Mouse (Mus musculus) adrenal gland (tissue): ENCODE measurements around the gene Tgfb3.

Experiments
- intact Hi-C: fragments of 180-260 bp; cut with DNase I; formaldehyde crosslinking; loops from one replicate; pipeline ENCODE4 v1.15.1; 2025

The Tgfb3 gene

DNA sequence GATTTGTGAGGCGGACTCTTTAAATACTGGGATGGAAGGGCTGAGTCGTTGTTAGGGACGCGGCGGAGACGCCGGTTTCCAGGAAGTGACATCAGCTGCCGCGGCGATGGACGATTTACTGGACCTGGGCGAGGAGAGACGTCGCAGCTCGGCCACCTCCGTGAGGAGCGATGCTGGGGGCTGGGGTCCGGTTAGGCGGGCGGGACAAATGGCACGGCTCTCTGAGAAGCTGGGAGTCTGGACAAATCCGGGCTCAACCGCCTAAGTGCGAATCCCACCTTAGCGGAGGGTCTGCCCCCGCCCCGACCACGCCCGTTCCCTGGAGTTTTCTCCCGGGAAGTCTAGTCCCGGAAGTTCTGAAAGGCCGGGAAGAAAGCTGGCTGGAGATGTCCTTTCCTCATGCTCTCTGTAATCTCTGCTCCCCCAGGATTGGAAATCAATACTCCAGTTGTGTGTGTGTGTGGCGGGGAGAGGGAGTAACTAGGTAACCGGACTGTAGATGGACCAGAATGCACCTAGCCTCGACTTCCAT, 3.7 kb upstream of the Tgfb3 start, which contains the start of gene Ift43:
Gene Ift43 (plus strand): TSS at position 61 of the 532 bp plus-strand sequence.
- intact Hi-C loops = no loop called here

DNA sequence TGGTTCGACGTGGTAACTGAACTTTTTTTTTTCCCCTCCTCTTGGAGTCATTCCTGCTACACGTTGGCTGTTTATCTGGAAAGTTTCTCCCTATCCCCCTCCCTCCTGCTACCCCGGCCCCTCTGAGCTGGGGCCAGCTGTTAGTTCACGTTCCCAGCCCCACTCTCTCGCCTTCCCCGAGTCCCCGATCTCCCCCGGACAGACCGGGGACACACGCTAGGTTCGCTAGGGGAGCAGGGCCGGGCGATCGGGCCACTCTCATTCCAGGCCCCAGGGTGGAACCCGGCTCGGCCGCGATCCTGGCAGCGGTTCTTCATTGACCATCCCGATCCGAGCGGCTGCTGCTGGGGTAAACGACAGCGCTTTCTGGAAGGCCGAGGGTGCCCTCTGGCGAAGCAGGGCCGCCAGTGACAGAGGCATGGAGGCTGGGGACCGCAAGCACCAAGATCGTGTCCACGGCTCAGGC, 394 bp upstream of the Tgfb3 start:
- intact Hi-C loops = no loop called here

DNA sequence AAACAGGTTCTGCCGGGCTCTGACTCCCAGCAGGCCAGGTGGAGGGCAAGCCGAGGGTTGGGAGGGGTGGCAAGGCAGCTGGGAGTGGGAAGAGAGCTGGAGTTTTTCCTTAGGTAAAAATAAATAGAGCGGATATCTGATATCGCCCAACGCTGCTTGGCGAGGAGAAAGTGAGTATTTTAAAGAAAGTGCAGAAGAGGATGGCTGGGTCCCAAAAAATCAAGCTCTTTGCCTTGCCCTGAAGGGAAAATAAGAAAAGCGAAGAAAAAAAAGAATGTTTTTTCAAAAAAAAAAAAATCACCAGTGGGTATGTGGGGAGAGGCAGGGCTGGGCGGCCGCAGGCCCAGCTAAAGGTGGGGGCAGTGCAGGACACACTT, 677 bp downstream of the Tgfb3 start:
- intact Hi-C loops = loop anchor here (1.0 kb wide), 1 partner anchor 54 kb away; no protein-coding TSS in a partner anchor

DNA sequence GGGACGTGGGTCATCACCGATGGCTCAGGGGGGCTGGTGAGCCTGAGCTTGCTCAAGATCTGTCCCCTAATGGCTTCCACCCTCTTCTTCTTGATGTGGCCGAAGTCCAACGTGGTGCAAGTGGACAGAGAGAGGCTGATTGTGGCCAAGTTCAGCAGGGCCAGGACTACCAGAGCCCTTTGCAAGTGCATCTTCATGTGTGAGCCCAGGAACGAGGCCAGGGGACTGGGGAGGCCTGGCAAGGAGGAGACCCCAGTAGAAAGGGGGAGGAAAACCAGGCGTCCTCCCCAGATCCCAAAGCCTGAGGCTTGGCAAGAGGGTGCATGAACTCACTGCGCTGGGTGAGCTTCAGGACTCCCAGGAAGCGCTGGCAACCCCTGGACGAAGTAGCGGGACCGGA, 1.1 kb downstream of the Tgfb3 start:
- intact Hi-C loops = loop anchor here (1.0 kb wide), 1 partner anchor 53 kb away; no protein-coding TSS in a partner anchor

DNA sequence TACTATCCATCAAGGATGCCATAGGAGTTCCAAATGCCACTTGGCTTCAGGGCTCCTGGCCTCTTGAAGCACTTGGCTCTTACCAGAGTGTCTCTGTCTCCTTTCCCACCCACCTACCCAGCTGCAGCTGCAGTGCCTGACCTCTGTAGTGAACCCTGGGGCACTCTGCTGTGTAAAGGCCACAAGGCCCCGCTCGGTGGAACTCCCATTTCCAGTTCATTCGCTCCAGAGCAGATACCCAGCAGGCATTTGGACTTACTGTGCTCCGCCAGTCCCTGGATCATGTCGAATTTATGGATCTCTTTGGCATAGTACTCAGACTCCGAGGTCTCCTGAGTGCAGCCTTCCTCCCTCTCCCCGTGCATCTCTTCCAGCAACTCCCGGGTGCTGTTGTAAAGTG, 1.5 kb downstream of the Tgfb3 start:
- intact Hi-C loops = no loop called here

DNA sequence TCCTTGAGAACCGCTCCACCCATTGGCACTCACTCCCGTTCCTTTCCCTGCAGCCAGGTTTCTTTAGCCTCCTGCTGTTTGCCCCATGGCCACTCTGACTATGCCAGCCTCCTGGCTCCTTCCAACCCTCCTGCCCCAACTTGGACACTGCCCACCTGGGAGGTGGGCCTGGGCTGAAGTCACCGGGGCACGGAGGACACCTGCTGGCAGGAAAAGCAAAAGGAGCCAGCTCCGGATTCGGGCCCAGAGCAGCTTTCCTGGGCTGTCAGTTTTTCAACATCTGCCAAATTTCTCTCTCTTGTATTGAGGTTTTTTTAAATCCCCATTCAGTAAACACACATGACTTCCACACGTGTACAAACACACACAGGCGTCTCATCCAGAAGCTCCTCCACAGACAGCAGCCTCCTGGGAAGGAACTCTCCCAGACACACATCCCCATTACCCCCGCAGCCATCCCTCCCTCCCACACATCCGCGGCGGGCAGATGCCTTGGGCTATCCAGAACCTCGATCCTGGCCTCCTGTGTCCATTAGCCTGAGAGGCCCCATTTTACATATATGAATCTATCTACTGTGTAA, 2.4 kb downstream of the Tgfb3 start:
- intact Hi-C loops = no loop called here

DNA sequence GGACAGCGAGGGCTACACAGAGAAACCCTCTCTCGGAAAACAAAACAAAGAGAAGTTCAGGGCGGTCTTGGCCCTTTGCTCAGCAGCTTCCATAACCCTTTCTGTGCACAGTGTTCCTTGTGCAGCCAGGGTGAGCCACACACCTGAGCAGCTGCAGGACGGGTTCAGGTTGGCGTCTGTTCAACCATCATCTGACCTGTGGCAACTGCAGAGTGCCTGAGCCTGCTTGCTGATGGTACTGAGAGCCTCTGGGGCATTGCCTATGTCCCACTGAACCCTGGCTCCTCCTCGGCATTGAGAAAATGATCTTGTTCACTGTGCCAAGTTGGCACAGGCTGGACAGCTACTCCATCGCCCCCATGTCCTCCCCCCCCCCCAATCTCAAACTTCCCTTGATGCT, 3.5 kb downstream of the Tgfb3 start:
- intact Hi-C loops = no loop called here

DNA sequence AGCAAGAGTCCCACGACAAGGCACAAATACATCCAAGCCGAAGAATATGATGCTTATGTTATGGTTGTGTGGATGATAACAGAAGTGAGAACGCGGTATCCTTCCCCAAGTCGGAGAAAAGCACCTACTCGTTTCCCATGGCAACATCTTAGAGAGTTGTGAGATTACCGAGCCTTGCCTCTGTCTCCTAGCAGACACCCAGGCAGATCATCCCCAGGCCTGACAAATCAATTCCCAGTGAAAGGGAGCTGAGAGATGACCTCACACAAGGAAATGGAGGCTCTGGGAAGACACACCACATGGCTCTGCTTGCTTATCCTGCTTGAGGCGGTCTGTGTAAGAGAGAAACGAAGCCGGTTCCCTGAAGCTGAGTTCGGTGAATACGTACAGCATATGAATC, 4.2 kb downstream of the Tgfb3 start:
- intact Hi-C loops = no loop called here

DNA sequence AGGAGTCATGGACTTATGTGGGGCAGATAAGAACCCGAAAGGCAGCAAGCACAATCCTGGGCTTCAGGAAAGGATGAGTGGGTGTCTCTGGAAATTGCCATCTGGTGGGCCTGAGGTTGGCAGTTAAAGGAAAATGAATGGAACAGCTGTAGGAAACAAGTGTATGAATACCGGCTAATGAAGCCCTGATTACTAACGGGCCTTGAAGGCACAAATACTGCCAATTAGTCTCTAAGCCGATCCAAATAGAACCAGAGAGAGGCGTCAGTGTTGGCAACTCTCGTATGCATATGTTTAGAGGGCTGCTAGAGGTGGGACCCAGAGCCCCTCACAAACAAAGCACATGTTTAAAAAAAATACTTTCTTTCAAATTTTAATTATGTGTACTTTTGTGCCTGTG, 7.4 kb downstream of the Tgfb3 start:
- intact Hi-C loops = no loop called here

DNA sequence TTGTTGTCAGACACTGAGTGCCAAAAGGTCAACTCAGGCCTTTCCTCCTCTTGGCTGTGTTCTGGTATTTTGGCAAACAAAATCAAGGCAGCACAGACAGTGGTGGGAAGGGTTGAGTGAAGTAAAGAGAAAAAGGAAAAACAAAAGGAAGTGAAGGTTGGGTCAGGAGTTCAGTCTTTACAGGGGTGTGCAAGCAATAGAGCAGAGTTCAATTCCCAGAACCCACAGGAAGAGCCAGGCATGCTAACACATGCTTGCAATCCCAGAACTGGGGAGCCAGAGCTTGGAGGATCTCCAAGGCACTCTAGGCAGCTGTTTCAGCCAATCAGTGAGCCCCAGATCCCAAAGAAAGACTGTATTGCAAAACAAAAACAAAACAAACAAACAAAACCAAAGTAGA, 14.0 kb downstream of the Tgfb3 start:
- intact Hi-C loops = no loop called here

DNA sequence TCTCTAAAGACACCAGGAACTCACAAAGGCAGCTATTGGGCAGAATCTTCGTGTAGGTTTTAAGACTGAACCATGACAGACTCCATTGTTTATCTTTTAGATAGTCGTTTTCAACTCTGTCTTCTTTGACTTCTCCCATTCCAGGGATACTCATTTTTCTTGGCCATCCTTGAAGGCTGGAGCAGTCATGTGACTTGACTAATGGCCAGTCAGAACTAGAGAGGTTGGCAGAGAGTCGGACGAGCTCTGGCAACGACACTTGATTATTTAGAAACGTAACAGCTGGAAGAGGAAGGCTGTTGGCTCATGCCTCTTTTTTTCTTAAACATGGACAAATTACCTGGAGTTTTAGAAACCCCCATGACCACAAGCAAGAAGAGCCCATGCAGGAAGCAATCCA, 19.5 kb downstream of the Tgfb3 start:
- intact Hi-C loops = no loop called here

DNA sequence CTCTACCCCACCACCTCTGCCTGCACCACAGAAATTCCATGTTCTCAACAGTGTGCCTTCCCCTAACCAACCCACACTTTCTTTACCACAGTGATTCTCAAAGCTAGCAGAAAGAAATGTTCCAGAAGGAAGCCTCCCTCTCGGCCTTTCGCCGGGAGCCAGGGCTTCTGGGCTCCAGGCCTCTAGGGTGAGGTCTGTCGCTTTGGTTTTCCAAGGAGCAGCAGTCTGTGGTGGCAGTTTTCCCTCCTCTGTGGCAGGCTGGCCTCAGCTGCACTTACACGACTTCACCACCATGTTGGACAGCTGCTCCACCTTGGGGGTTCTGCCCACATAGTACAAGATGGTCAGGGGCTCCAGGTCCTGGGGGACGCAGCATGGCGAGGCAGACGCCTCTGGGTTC, 21.3 kb downstream of the Tgfb3 start:
- intact Hi-C loops = no loop called here

DNA sequence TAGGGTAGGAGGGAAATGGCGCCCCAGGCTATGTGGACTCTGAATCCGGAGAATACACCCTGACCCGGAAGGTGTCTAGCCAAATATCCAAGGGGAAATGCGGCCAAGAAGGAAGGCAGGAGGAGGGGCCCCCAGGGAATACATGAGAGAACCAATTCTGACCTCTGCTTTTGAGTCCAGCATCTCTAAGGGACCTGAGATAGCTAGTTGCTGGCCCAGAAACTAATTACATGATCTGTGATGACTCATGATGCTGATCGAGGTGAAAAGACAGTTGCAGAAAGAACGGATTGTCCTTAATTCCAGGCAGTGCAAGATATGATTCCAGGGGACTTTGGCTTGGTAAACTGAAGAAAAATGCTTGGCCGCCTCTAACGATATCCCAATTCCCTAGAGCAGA, 21.9 kb downstream of the Tgfb3 start:
- intact Hi-C loops = no loop called here

DNA sequence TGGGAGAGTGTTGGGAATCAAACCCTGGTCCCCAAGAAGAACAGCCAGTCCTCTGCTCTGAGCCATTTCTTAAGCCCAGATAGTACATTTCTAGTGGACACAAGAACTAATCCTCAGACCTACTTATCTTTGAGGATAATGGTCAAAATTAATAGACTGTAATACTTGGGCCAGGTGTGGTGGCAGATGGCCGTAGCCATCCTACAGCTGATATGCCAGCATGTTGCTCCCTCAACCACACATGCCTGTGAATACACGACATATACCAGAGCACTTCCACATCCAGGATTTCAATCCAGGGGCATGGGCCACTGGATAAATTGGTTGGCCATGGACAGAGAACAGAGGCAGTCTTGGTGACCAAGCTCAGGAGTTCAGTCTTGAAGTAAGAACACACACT, 23.5 kb downstream of the Tgfb3 start:
- intact Hi-C loops = no loop called here

DNA sequence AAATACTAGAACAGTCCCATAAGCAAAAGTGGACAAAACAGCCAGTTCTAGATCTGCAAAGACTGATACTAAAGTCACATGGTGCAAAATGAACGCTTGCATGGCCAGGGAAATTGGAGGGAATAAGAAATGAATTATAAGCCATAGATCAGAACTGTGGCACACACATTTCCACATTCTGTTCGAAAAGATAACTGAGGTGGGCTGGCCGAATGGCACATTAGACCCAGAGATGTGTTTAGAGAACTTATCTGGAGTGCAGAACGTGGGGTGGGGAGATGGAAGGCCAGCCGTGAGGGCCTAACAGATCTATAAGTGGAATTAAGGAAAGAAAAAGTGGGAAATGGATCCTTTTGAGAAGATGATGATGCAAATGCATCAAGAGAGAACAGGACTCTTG, 27.4 kb downstream of the Tgfb3 start:
- intact Hi-C loops = no loop called here

DNA sequence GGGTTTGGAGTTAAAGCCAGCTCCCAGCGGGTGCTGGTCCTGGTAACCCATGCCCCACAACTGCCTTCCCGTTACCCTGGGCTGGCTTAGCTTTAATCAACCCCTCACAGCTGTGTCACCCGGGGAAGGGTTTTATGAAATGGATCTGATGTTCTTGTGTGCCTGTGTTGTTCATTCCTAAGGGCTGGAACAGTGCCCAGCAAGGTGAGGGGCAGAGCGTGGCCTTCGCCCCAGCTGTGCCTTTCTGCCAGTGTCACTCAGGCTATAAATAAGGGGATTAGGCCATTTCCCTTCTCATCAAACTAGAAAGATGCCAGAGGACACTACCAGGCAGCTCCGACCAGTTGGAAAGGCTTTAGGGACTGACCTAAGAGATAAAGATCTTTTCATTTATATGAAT, 29.0 kb downstream of the Tgfb3 start:
- intact Hi-C loops = no loop called here

DNA sequence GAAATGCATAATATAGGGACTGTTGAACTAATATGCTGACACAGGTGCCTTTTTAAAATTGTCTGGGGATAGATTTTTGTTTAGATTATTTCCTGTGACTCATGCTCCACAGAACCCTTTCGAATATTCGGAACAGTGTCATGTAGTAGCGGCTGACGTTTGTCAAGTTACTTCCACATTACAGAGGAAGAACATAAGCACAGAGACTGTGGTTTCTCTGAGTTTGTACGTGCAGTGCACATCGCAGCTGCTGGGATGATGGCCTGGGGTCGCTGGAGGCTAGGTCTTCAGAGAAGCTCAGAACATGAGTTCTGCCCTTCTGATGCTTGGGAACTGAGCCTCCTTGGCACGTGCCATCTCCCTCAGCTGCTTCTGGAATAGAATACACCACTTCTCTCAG, 31.5 kb downstream of the Tgfb3 start:
- intact Hi-C loops = no loop called here

DNA sequence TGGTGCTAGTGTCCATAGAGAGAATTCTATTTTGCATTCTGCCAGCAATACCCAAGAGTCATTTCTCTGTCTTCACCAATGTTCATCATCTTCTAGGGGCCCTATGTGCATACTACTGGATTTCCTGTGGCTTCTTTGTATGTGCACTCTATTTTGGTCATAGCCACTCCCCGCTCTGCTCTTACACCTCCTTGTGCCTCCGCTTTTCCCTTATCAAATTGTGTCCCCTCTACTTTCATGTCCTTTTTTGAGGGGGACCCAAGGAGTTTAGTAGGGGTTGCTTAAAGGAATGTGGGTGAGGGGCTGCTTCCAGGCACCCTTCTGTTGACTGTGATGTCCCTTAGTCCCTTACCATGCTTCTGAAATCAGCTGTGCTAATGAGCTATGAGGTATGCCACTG, 32.1 kb downstream of the Tgfb3 start:
- intact Hi-C loops = no loop called here

DNA sequence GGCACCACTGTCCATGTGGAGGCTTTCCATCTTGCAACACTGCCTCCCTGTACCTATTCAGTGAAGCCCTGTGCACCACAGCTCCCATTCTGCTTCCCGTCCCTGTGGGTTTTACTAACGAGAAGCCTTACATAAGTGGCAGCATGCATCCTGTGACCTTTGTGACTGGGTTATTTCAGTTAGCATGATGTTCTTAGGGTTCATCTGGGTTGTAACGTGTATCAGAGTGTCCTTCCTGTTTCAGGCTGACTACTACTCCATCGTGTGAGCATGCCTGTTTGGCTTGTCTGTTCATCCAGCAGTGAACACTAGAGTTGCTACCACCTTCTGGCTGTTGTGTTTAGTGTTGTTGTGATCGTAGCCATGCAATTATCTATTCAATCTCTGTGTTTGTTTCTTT, 32.7 kb downstream of the Tgfb3 start:
- intact Hi-C loops = no loop called here

DNA sequence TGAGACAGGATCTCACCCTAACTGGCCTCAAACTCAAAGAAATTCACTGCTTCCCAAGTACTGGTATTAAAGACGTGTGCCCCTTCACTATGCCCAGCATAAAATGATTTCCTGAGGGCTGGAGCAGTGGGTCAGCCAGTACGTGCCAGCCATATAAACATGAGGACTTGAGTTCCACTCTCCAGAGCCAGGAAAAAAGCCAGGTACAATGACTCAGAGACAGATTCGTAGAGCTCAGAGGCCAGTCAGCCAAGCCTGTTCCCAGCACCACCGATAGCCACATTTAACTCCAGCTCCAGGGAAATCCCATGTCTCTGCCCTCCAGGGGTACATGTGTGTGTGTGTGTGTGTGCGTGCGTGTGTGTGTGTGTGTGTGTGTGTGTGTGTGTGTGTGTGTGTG, 39.1 kb downstream of the Tgfb3 start:
- intact Hi-C loops = no loop called here

DNA sequence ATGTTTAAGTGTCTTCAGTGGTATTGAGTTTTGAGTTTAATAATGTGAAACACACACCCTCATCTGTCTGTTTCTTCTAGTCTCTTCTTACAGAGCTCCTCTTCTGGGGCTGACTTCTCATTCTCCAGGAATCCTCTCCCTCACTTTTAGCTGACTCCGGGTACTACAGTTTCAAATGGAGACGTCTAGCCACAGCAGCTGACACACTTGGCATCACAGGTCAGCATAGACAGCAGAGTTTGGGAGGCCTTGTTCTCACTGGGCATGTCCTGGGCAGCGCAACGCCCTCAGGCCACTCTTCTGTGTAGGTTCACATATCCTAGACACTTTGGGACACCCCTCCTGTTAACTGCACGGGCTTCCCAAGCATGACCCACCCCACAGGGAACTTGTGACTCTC, 39.8 kb downstream of the Tgfb3 start:
- intact Hi-C loops = no loop called here

DNA sequence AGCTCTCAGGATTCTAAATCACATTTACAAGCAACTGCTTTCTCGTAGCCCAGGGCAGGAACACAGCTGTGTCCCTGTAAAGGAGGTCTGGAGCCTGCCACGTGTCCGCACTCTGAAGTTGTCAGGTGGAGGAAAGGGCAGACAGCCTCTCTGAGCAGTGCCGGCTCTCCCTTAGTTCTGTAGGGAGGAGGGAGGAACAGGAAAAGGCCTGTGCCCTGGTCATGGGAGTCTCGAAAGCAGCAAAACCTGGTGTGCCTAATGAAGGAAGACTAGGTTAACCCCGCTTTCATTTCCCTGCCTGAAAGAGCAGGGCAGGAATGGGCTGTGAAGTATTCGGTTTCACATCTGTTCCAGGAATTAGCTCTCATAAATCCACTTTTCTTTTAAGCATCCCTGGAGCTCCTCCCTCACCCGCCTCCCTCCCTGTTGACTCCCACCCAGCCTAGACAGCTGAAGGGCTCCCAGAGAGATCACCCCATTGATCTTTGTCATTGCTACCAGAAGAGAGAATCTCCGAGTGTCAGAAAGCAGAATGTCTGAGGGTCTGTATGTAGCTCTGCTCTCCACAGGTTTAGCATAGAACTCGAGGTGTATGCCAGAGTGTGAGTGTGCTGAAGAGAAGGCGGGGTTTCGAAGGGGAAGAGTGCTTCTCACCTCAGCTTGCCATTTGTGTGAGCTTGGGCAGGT, 41.5 kb downstream of the Tgfb3 start:
- intact Hi-C loops = no loop called here
